Mouse (Mus musculus) heart, embryonic 11.5 days (tissue): ENCODE measurements at regions not wholly inside any gene's neighbourhood (a gene's known extent, or its start where the extent isn't known, plus 50 kb on each side); places are given as distances from the start of the nearest gene placed in this dataset.

Source experiments
- ATAC-seq: fragments of 200-750 bp; cut with Nextera tagmentation; replicated peaks from 2 replicates; pipeline ENCODE4 v1.8.0; 2017; ENCODE audit warnings: moderate library complexity; ENCODE audit not compliant: insufficient number of reproducible peaks, low FRiP score, low TSS enrichment
- H3K27ac ChIP-seq: fragments of 300-500 bp; sonication (generic); 2 replicates; pipeline ENCODE4 v1.5.1; 2014; ENCODE audit warnings: mild to moderate bottlenecking, low read depth, low read length
- H3K27me3 ChIP-seq: fragments of 300-500 bp; sonication (generic); 2 replicates; pipeline ENCODE4 v1.6.1; 2014; ENCODE audit warnings: mild to moderate bottlenecking, low read length, mixed read lengths; ENCODE audit not compliant: control insufficient read depth, insufficient read depth
- H3K36me3 ChIP-seq: fragments of 300-500 bp; sonication (generic); 2 replicates; pipeline ENCODE4 v1.6.1; 2014; ENCODE audit warnings: mild to moderate bottlenecking, low read length, moderate library complexity, mixed read lengths; ENCODE audit not compliant: control insufficient read depth, insufficient read depth
- H3K4me1 ChIP-seq: fragments of 300-500 bp; sonication (generic); 2 replicates; pipeline ENCODE4 v1.6.1; 2014; ENCODE audit warnings: low read length; ENCODE audit not compliant: control insufficient read depth, insufficient read depth
- H3K4me2 ChIP-seq: fragments of 300-500 bp; sonication (generic); 2 replicates; pipeline ENCODE4 v1.6.1; 2014; ENCODE audit warnings: mild to moderate bottlenecking, moderate library complexity
- H3K4me3 ChIP-seq: fragments of 300-500 bp; sonication (generic); 2 replicates; pipeline ENCODE4 v1.5.1; 2014; ENCODE audit warnings: low read depth, low read length
- H3K9ac ChIP-seq: fragments of 300-500 bp; sonication (generic); 2 replicates; pipeline ENCODE4 v1.6.1; 2014; ENCODE audit warnings: mild to moderate bottlenecking, low read depth, low read length, moderate library complexity
- H3K9me3 ChIP-seq: fragments of 300-500 bp; sonication (generic); replicated peaks from 2 replicates; pipeline ENCODE4 v1.6.1; 2016; ENCODE audit warnings: low read length; ENCODE audit not compliant: control insufficient read depth
- WGBS: fragments of 180-500 bp; shearing (Covaris S2); extraction: QIAGEN DNeasy Blood & Tissue Kit; methylation state at CpG from one replicate; pipeline ENCODE4 v1.1.7; 2014; ENCODE audit not compliant: insufficient replicate concordance; 5-methylcytosine and 5-hydroxymethylcytosine counted together

DNA sequence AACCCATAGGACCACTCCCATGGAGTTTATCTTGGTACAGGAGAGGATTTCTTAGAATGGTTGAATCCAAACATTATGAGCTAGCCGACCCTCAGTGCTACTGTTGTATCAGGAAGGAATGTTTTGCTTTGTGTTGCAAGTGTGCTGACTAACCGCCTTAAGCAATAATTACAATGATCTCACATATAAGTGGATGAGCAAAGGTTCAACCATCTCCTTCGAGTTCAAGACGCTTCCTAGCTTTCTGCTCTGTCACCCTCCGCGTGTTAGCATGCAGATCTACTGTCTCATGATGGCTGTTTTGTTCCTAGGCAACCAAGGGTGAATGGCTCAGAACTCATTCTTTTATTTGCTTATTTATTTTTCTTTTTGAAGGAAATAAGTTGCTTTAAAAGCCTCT is 84.7 kb downstream of the Klf5 start:
- no peaks in the 10 kb centered on the region for H3K4me1 ChIP-seq
- H3K27ac ChIP-seq: no peak overlapping the region
- no peak overlapping the region for H3K9ac ChIP-seq
- no peaks in the 10 kb centered on the region for H3K9me3 ChIP-seq
- no peak overlapping the region for H3K4me2 ChIP-seq
- no peak overlapping the region for H3K4me3 ChIP-seq
- no peaks in the 10 kb centered on the region for H3K27me3 ChIP-seq
- 85% methylated on average over 6 of the region's 6 CpGs for WGBS
- H3K36me3 ChIP-seq: no peaks in the 10 kb centered on the region
- no peak for ATAC-seq

- no peaks in the 10 kb centered on the region for H3K36me3 ChIP-seq
- no peak for ATAC-seq
- no peak overlapping the region for H3K4me2 ChIP-seq
- no peaks in the 10 kb centered on the region for H3K27me3 ChIP-seq
- no peaks in the 10 kb centered on the region for H3K9me3 ChIP-seq
- no peak overlapping the region for H3K9ac ChIP-seq
- WGBS: 93% methylated on average over 6 of the region's 6 CpGs
- no peak overlapping the region for H3K4me3 ChIP-seq
- H3K4me1 ChIP-seq: no peaks in the 10 kb centered on the region
- H3K27ac ChIP-seq: no peak overlapping the region
Observed at GRCm38 (mm10) chr14:99387581-99387980, 89.1 kb downstream of the Klf5 start.

GRCm38 (mm10) chr14:99389306-99389705 is 90.8 kb downstream of the Klf5 start:
- WGBS: 87% methylated on average over 5 of the region's 5 CpGs
- H3K9me3 ChIP-seq: no peaks in the 10 kb centered on the region
- no peak for ATAC-seq
- H3K4me2 ChIP-seq: no peak overlapping the region
- no peak overlapping the region for H3K4me3 ChIP-seq
- H3K36me3 ChIP-seq: no peaks in the 10 kb centered on the region
- no peaks in the 10 kb centered on the region for H3K27me3 ChIP-seq
- H3K4me1 ChIP-seq: no peaks in the 10 kb centered on the region
- H3K27ac ChIP-seq: no peak overlapping the region
- H3K9ac ChIP-seq: no peak overlapping the region

- WGBS: 78% methylated on average over 7 of the region's 7 CpGs
- no peak for ATAC-seq
Observed at GRCm38 (mm10) chr14:99391700-99392099, 93.2 kb downstream of the Klf5 start.

GRCm38 (mm10) chr14:99392813-99393212 is 94.3 kb downstream of the Klf5 start:
- Histone ChIP-seq H3K36me3 (no peaks in the 10 kb centered on the region), H3K9ac (no peak overlapping the region), H3K4me3 (no peak overlapping the region), H3K27me3 (no peaks in the 10 kb centered on the region), H3K4me1 (no peaks in the 10 kb centered on the region), H3K4me2 (no peak overlapping the region), H3K27ac (no peak overlapping the region), H3K9me3 (no peaks in the 10 kb centered on the region)
- no peak for ATAC-seq
- 81% methylated on average over 2 of the region's 2 CpGs for WGBS

More at GRCm38 (mm10) chr14:99391700-99392099, 93.2 kb downstream of the Klf5 start:
- Histone ChIP-seq H3K27me3 (no peaks in the 10 kb centered on the region), H3K4me3 (no peak overlapping the region), H3K4me2 (no peak overlapping the region), H3K36me3 (no peaks in the 10 kb centered on the region), H3K9ac (no peak overlapping the region), H3K4me1 (no peaks in the 10 kb centered on the region), H3K27ac (no peak overlapping the region), H3K9me3 (no peaks in the 10 kb centered on the region)

GRCm38 (mm10) chr14:99393611-99394010 is 95.1 kb downstream of the Klf5 start:
- Histone ChIP-seq H3K9ac (no peak overlapping the region), H3K36me3 (no peaks in the 10 kb centered on the region), H3K4me2 (no peak overlapping the region), H3K27me3 (no peaks in the 10 kb centered on the region), H3K4me1 (no peaks in the 10 kb centered on the region), H3K27ac (no peak overlapping the region), H3K9me3 (no peaks in the 10 kb centered on the region), H3K4me3 (no peak overlapping the region)
- no peak for ATAC-seq
- WGBS: 82% methylated on average over 8 of the region's 8 CpGs

- Histone ChIP-seq H3K36me3 (no peaks in the 10 kb centered on the region), H3K9me3 (no peaks in the 10 kb centered on the region), H3K4me3 (no peak overlapping the region), H3K4me1 (no peaks in the 10 kb centered on the region), H3K27me3 (no peaks in the 10 kb centered on the region), H3K27ac (no peak overlapping the region), H3K4me2 (no peak overlapping the region), H3K9ac (no peak overlapping the region)
- no peak for ATAC-seq
- 62% methylated on average over 6 of the region's 6 CpGs for WGBS
Observed at GRCm38 (mm10) chr14:99403155-99403726, 104.8 kb downstream of the Klf5 start.

DNA sequence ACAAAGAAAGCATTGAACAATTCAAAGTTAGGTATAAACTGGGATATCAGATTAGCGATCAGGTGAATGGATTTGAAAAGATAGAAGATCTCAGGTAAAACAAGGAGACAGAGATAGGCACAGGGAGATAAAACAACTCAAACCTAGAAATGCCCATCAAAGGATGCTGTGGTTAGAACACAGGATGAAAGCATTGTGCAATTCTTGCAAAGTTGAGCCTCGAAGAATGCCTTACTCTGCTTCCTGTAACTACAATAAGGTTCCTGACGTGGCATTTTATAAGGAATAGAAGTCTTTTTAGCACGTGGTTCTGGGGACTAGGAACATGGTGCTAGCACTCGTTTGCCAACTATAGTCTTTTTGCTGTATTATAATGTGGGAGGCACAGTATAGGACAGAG is 106.7 kb downstream of the Klf5 start:
- Histone ChIP-seq H3K27ac (no peak overlapping the region), H3K4me3 (no peak overlapping the region), H3K4me1 (no peaks in the 10 kb centered on the region), H3K4me2 (no peak overlapping the region), H3K36me3 (no peaks in the 10 kb centered on the region), H3K9me3 (no peaks in the 10 kb centered on the region), H3K9ac (no peak overlapping the region), H3K27me3 (no peaks in the 10 kb centered on the region)
- ATAC-seq: no peak
- 74% methylated on average over 5 of the region's 5 CpGs for WGBS

DNA sequence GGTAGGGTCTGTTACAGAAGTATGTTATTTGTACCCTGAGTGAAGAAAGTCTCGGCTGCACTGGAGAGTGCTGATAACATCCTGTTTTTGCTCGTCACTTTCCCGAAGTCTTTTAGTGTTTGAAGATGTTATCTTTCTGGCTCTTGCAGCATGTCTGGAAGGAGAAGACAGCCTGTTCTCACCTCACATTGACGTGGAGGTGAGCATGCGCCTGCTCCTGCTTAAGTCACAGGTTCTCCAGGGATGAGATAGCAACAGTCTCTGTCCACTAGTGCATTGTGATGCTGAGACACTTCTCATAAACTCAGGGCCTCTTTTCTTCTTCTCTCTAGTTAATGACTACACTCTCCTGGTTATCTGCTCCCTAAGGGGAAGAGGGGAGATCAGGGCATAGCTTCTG is 113.3 kb downstream of the Klf5 start:
- H3K4me1 ChIP-seq: peaks cover 5% of the 10 kb centered on the region; the same call in 1 of the 2 replicates
- 11% methylated on average over 5 of the region's 5 CpGs for WGBS
- no peaks in the 10 kb centered on the region for H3K9me3 ChIP-seq
- H3K4me3 ChIP-seq: no peak overlapping the region
- H3K9ac ChIP-seq: no peak overlapping the region
- H3K4me2 ChIP-seq: no peak overlapping the region
- H3K36me3 ChIP-seq: no peaks in the 10 kb centered on the region
- ATAC-seq: no peak
- no peaks in the 10 kb centered on the region for H3K27me3 ChIP-seq
- no peak overlapping the region for H3K27ac ChIP-seq
